Mouse (Mus musculus) spleen, adult 2 months (tissue): Measurements from ENCODE around the gene Cachd1. TPM values are rescaled to one million over a fixed set of nuclear protein-coding genes. Genes with fewer than 3 reads are reported as not detected.

Source experiments
- DNase-seq, 2 experiments: peaks; one replicate each; pipeline versions ENCODE4 v3.0.0 to v3.0.0-alpha.2; 2012 to 2021; ENCODE audit warnings: low spot score in 2 of 2, low read depth in 1 of 2
- H3K27ac ChIP-seq: fragments of 200-500 bp; 2 replicates; pipeline ENCODE4 v1.5.1; 2012; ENCODE audit warnings: low read length, inconsistent platforms; ENCODE audit not compliant: insufficient read depth
- H3K27me3 ChIP-seq: fragments of 200-500 bp; 2 replicates; pipeline ENCODE4 v1.6.1; 2012; ENCODE audit warnings: mild to moderate bottlenecking, moderate library complexity, low read length, inconsistent platforms; ENCODE audit not compliant: control insufficient read depth, insufficient read depth
- H3K36me3 ChIP-seq: fragments of 200-500 bp; 2 replicates; pipeline ENCODE4 v1.6.1; 2012; ENCODE audit warnings: mild to moderate bottlenecking, low read length, inconsistent platforms; ENCODE audit not compliant: control insufficient read depth, insufficient read depth
- H3K4me1 ChIP-seq: fragments of 200-500 bp; 2 replicates; pipeline ENCODE4 v1.6.1; 2011; ENCODE audit warnings: inconsistent platforms; ENCODE audit not compliant: control insufficient read depth, insufficient read depth, insufficient read length
- H3K4me3 ChIP-seq: fragments of 200-500 bp; 2 replicates; pipeline ENCODE4 v1.5.1; 2011; ENCODE audit warnings: mild to moderate bottlenecking, inconsistent platforms; ENCODE audit not compliant: insufficient read depth, insufficient read length; ENCODE audit errors: extremely low read depth
- CTCF ChIP-seq: fragments of 200-500 bp; IDR thresholded peaks from 2 replicates; pipeline ENCODE4 v1.5.1; 2011; ENCODE audit warnings: mild to moderate bottlenecking, inconsistent platforms; ENCODE audit not compliant: insufficient read depth, insufficient read length, insufficient replicate concordance; ENCODE audit errors: extremely low read depth
- POLR2A ChIP-seq: fragments of 200-500 bp; IDR thresholded peaks from 2 replicates; pipeline ENCODE4 v1.6.1; 2011; ENCODE audit warnings: low read depth, low read length, inconsistent platforms
- WGBS: fragments of 180-500 bp; shearing (Covaris S2); methylation state at CpG from one replicate; pipeline ENCODE4 v1.1.7; 2018; 5-methylcytosine and 5-hydroxymethylcytosine counted together
- polyA plus RNA-seq: library from polyadenylated mRNA; depleted of rRNA; stranded (reverse); fragments of >200 nt; gene quantifications from 2 replicates; pipeline ENCODE4 v1.2.3, GENCODE M21; 2012

Cachd1 gene
- polyA plus RNA-seq, 1 experiment = 17.0 TPM

DNA sequence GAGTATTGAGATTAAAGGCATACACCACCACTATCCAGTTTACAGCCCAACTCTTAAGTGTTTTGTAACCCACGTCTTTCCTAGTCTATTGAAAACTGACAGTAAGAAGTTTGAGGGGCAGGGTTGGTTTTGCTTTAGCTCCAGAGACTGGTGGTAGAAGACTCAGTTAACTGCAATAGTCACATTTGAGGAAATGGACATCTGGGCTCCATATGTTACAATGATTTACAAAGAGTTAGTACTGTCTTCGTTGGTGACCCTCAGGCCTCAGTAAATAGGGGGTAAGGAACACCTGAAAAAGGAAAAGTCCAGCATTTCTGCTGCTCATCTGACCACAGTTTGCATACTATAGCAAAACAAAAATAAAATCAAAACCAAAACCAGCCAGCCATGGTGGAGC lies 150.6 kb downstream of the Cachd1 start:
- H3K27ac ChIP-seq = no peak overlapping the region
- no peak for DNase-seq
- H3K4me3 ChIP-seq = no peak overlapping the region
- H3K4me1 ChIP-seq = no peaks in the 10 kb centered on the region
- 80% methylated on average over 2 of the region's 2 CpGs for WGBS
- TF ChIP-seq CTCF (no peak), POLR2A (no peak)
- H3K27me3 ChIP-seq = no peaks in the 10 kb centered on the region
- no peaks in the 10 kb centered on the region for H3K36me3 ChIP-seq

DNA sequence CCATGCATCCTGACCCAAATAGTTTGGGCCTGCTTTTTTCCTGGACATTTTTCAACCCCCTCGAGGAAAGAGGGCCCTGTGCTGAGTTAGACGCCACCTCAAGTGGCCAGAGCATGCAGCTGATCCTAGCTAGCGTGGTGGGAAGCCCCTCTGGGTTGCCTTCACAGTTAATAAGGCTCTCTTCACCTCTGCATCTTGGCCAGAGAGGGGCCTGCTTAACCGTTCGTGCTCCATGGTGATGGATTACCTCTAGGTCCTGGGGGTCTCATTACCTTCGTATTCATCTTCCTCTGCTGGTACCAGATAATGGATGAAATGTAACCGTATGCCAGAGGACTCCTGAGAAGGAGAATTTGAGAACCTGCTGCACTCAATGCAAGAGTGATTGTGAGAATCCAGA lies 167.2 kb downstream of the Cachd1 start:
- 81% methylated on average over 7 of the region's 7 CpGs for WGBS
- Histone ChIP-seq H3K4me3 (no peak overlapping the region), H3K27me3 (no peaks in the 10 kb centered on the region), H3K36me3 (no peaks in the 10 kb centered on the region), H3K4me1 (no peaks in the 10 kb centered on the region; the same call in 1 of the 2 replicates), H3K27ac (no peak overlapping the region)
- TF ChIP-seq POLR2A = no peak
- no peak for TF ChIP-seq CTCF
- no peak for DNase-seq

DNA sequence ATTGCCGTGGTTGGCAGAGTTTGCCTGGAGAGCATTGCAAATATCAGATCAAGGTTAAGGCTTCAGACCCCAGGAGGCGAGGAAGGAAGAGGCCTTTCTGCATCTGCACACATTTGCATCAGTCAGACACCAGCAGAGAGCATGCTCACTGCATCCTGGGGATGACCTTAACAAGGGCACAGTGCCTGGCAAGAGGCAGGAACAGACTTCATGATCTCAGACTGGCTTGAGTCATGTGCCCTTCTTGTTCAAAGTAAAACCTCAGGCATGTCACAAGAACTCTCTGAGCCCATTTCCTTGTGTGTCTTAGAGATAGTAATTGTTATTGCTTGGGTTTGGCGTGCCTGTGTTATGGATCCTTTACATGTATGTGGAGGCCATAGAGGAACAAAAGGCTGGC lies 167.8 kb downstream of the Cachd1 start:
- no peaks in the 10 kb centered on the region; the same call in 1 of the 2 replicates for H3K4me1 ChIP-seq
- no peak for DNase-seq
- TF ChIP-seq POLR2A (no peak), CTCF (no peak)
- no peaks in the 10 kb centered on the region for H3K27me3 ChIP-seq
- no peaks in the 10 kb centered on the region for H3K36me3 ChIP-seq
- no peak overlapping the region for H3K4me3 ChIP-seq
- H3K27ac ChIP-seq = no peak overlapping the region
- 68% methylated on average over 3 of the region's 3 CpGs for WGBS

DNA sequence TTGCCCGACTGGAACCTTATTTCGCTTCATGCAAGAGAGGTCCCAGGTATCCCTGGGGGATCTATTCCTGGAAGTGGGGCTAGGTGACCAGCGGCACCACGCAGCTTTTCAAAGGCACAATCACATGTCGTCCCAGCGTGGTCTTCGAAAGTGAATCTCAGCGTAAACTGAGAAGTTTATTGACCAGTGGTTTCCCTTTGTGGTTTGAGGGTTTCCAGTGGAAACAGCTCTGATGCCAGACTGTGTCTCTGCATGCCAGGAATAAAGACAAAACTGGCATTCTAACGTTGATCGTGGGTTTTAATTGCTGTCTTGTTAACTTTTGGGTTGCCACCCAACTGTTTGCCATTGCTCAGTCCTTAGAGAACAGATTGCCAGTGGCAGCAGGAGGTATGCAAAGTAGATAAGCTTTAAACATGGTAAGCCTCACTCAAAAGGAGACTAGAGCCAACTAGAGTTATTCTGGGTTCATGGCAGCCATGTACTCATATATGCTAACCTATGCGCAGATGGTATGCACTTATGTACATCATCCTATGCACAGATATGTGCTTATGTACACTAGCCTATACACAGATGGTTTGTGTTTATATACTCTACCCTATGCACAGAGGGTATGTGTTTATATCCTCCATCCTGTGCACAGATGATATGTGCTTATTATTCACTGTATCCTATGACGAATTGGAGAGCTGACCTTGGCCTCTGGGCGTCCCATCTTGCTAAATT lies 168.9 kb downstream of the Cachd1 start:
- no peak for DNase-seq
- no peak for TF ChIP-seq POLR2A
- no peak for TF ChIP-seq CTCF
- WGBS = 36% methylated on average over 13 of the region's 13 CpGs

DNA sequence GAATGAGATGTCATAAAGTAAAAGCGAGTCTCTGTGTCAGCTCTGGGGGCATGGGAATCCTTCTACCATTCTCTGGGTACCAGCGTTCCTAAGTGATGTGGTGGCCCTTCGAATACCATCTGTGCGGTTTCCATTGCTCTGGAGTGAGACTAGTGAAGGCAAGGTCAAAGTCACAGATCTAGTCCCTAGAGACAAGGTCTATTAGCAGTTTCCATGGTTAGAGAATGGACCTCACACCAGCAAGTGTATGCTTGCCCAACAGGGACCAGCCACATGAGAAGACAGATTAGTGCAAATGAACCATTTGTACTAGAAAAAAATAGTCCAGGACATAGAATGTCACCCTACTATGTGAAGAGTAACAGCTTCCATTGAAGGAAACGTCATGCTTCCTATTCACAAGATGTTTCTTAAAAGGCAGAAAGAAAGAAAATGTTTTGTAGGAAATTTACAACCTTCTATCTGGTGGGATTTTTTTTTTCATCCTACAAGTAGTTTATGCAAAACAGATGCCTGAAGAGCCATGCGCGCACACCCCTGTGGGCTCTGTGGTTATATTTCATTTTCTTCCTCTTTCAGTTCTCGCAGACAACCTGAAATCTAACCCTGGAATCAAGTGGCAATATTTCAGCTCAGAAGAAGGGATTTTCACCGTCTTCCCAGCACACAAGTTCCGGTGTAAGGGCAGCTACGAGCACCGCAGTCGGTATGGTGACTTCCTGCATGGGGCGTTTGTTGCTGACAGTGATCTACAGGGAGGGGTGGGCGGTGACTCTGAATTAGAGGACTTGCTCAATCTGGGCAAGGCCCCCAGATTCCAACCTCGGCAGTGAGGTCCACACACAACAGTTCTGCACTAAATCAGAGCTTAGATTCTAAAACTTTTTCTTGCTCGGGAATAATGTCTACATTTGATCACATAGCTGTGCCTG lies 172.3 kb downstream of the Cachd1 start:
- Histone ChIP-seq H3K36me3 (no peaks in the 10 kb centered on the region), H3K4me1 (no peaks in the 10 kb centered on the region; the same call in 1 of the 2 replicates), H3K27me3 (no peaks in the 10 kb centered on the region), H3K4me3 (no peak overlapping the region), H3K27ac (no peak overlapping the region)
- no peak for DNase-seq
- TF ChIP-seq CTCF = no peak
- TF ChIP-seq POLR2A = no peak
- 25% methylated on average over 17 of the region's 17 CpGs for WGBS

More for the DNA sequence above, 168.9 kb downstream of the Cachd1 start:
- Histone ChIP-seq H3K4me3 (no peak overlapping the region), H3K4me1 (no peaks in the 10 kb centered on the region; the same call in 1 of the 2 replicates), H3K27ac (no peak overlapping the region), H3K36me3 (no peaks in the 10 kb centered on the region), H3K27me3 (no peaks in the 10 kb centered on the region)

DNA sequence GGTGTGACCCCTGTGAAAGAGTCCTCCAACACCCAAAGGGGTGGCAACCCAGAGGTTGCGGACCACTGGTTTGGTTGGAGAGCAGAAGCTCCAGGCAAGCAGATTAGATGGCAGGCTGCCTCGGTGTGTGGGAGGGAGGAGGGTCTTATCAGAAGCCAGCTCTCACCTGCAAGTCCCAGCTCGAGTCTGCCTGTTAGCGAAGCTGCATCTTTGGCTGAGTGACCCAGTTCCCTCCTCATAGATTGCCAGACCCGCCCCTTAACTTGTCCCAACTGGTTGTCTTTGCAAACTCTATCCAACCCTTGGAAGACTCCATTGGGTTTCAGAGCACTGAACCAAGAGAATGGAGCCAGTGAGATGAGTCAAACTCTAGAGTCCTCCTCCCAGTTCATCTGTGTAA lies 173.8 kb downstream of the Cachd1 start:
- no peak overlapping the region for H3K4me3 ChIP-seq
- DNase-seq = no peak
- H3K4me1 ChIP-seq = no peaks in the 10 kb centered on the region; the same call in 1 of the 2 replicates
- TF ChIP-seq POLR2A (no peak), CTCF (no peak)
- WGBS = 87% methylated on average over 5 of the region's 5 CpGs
- no peaks in the 10 kb centered on the region for H3K27me3 ChIP-seq
- H3K27ac ChIP-seq = no peak overlapping the region
- no peaks in the 10 kb centered on the region for H3K36me3 ChIP-seq

DNA sequence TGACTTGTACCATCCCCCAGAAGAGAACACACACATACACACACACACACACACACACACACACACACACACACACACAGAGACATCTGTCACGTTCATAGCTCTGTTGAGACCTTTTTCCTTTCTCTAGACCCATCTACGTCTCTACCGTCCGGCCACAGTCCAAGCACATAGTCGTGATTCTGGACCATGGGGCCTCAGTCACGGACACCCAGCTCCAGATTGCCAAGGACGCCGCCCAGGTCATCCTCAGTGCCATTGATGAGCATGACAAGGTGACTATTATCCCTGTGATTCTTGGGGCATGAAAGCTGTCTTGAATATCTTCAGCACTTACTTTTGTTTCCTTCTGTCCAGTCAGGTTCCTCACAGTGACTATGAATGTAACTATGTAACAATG lies 175.4 kb downstream of the Cachd1 start:
- no peaks in the 10 kb centered on the region for H3K36me3 ChIP-seq
- WGBS = 97% methylated on average over 8 of the region's 8 CpGs
- no peaks in the 10 kb centered on the region for H3K27me3 ChIP-seq
- TF ChIP-seq CTCF (no peak), POLR2A (no peak)
- H3K4me1 ChIP-seq = no peaks in the 10 kb centered on the region; the same call in 1 of the 2 replicates
- H3K27ac ChIP-seq = no peak overlapping the region
- no peak for DNase-seq
- H3K4me3 ChIP-seq = no peak overlapping the region
